Mouse (Mus musculus) liver, embryonic 13.5 days (tissue): ENCODE measurements around the gene Tnfrsf13b. TPM values are rescaled to one million over a fixed set of nuclear protein-coding genes. Genes with fewer than 3 reads are reported as not detected.

ENCODE experiments used
- ATAC-seq: fragments of 200-750 bp; cut with Nextera tagmentation; 2 replicates; pipeline ENCODE4 v1.8.0; 2017; ENCODE audit warnings: low read depth, mild to moderate bottlenecking, moderate number of reproducible peaks, moderate library complexity
- DNase-seq: peaks from one replicate; pipeline ENCODE4 v3.0.0; 2022
- H3K27ac ChIP-seq: fragments of 300-500 bp; sonication (generic); 2 replicates; pipeline ENCODE4 v1.5.1; 2015; ENCODE audit warnings: moderate library complexity, mild to moderate bottlenecking, inconsistent platforms
- H3K27me3 ChIP-seq: fragments of 300-500 bp; sonication (generic); 2 replicates; pipeline ENCODE4 v1.6.1; 2015; ENCODE audit warnings: mild to moderate bottlenecking, inconsistent platforms
- H3K36me3 ChIP-seq: fragments of 300-500 bp; sonication (generic); 2 replicates; pipeline ENCODE4 v1.6.1; 2015; ENCODE audit warnings: mild to moderate bottlenecking, inconsistent platforms
- H3K4me1 ChIP-seq: fragments of 300-500 bp; sonication (generic); replicated peaks from 2 replicates; pipeline ENCODE4 v1.6.1; 2015; ENCODE audit warnings: inconsistent platforms
- H3K4me2 ChIP-seq: fragments of 300-500 bp; sonication (generic); 2 replicates; pipeline ENCODE4 v1.6.1; 2015; ENCODE audit warnings: inconsistent platforms, mild to moderate bottlenecking, moderate library complexity
- H3K4me3 ChIP-seq: fragments of 300-500 bp; sonication (generic); replicated peaks from 2 replicates; pipeline ENCODE4 v1.5.1; 2015; ENCODE audit warnings: mild to moderate bottlenecking, inconsistent platforms
- H3K9ac ChIP-seq: fragments of 300-500 bp; sonication (generic); 2 replicates; pipeline ENCODE4 v1.6.1; 2015; ENCODE audit warnings: mild to moderate bottlenecking, inconsistent platforms
- H3K9me3 ChIP-seq: fragments of 300-500 bp; sonication (generic); replicated peaks from 2 replicates; pipeline ENCODE4 v1.6.1; 2016; ENCODE audit warnings: inconsistent platforms
- WGBS: fragments of 180-500 bp; shearing (Covaris S2); methylation state at CpG from one replicate; pipeline ENCODE4 v1.1.7; 2015; ENCODE audit not compliant: insufficient replicate concordance; 5-methylcytosine and 5-hydroxymethylcytosine counted together
- polyA plus RNA-seq: library from polyadenylated mRNA; unstranded; fragments of >200 nt; fragmentation: Nextera tagmentation; extraction: Ambion mirVana; gene quantifications from 2 replicates; pipeline ENCODE4 v1.2.1, GENCODE M21; 2015

The Tnfrsf13b gene
- 2.9 and 3.3 TPM in 2 replicates for polyA plus RNA-seq

DNA sequence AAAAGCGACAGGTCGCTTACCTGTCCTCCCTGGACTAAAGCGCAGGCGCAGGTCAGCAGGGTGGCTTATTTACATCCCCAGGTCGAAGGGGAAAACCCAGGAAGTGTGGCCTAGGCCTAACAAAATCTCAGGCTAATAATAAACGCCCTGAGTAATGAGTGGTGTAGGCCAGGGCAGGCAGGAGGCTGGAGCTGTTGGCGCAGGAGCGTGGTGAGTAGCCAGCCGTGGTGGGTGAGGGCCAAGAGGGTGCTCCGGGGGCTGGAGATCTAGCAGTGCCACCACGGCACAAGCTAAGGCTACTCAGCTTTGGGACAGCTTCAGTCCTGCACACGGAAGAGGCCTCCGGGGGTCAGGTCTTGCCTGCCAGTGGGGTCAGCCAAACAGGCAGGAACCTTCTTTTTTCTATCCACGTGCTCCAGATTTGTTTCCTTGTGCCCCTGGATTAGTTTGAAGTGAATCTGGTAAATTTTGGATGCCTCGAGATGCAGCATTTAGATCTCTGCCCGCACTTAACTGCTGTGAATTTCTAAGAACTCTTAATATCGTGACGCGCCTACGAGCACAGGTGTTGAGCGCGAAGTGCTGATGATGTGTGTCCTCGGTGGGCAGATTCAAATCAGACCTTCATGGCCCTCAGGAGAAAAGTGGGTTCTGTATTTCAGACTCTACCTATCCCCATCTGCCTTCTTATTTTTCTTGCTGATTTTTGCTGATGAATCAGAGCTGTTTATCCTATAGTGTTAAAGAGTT is at the start of gene Tnfrsf13b:
Gene Tnfrsf13b, plus strand, starts transcription at position 150 of the 750 bp plus-strand sequence.
- no peak for DNase-seq
- Histone ChIP-seq H3K9ac (no peak within 1 kb of the TSS), H3K27me3 (no peaks in the 10 kb centered on the region), H3K4me2 (no peak within 1 kb of the TSS), H3K4me1 (no peaks in the 10 kb centered on the region), H3K9me3 (no peaks in the 10 kb centered on the region), H3K27ac (no peak within 1 kb of the TSS), H3K36me3 (no peaks in the 10 kb centered on the region), H3K4me3 (no peak within 1 kb of the TSS)
- 73% methylated on average over 23 of the region's 23 CpGs for WGBS
- no peak for ATAC-seq

GRCm38 (mm10) chr11:61081624-61082023 is 44.9 kb upstream of the Tnfrsf13b start:
- no peak overlapping the region for H3K9ac ChIP-seq
- H3K9me3 ChIP-seq = no peaks in the 10 kb centered on the region
- peaks cover 13% of the 10 kb centered on the region for H3K4me1 ChIP-seq
- 72% methylated on average over 2 of the region's 2 CpGs for WGBS
- ATAC-seq = no peak
- no peak overlapping the region for H3K4me3 ChIP-seq
- no peak overlapping the region for H3K4me2 ChIP-seq
- DNase-seq = no peak
- peaks cover 37% of the 10 kb centered on the region for H3K27me3 ChIP-seq
- H3K27ac ChIP-seq = no peak overlapping the region
- no peaks in the 10 kb centered on the region for H3K36me3 ChIP-seq

GRCm38 (mm10) chr11:61090195-61090594 is 36.4 kb upstream of the Tnfrsf13b start:
- Histone ChIP-seq H3K4me3 (no peak overlapping the region), H3K27ac (no peak overlapping the region), H3K27me3 (peaks cover 8% of the 10 kb centered on the region; the same call in 1 of the 2 replicates), H3K9ac (no peak overlapping the region), H3K4me1 (no peaks in the 10 kb centered on the region), H3K36me3 (no peaks in the 10 kb centered on the region), H3K9me3 (no peaks in the 10 kb centered on the region), H3K4me2 (no peak overlapping the region)
- no peak for DNase-seq
- no peak for ATAC-seq
- WGBS = 68% methylated on average over 7 of the region's 7 CpGs

GRCm38 (mm10) chr11:61091192-61091591 is 35.4 kb upstream of the Tnfrsf13b start:
- H3K4me1 ChIP-seq = no peaks in the 10 kb centered on the region
- no peak overlapping the region for H3K9ac ChIP-seq
- DNase-seq = no peak
- no peak overlapping the region for H3K4me3 ChIP-seq
- ATAC-seq = no peak
- H3K9me3 ChIP-seq = no peaks in the 10 kb centered on the region
- H3K27ac ChIP-seq = no peak overlapping the region
- no peak overlapping the region for H3K4me2 ChIP-seq
- H3K36me3 ChIP-seq = no peaks in the 10 kb centered on the region
- WGBS = 53% methylated on average over 3 of the region's 3 CpGs
- H3K27me3 ChIP-seq = peaks cover 4% of the 10 kb centered on the region; the same call in 1 of the 2 replicates

DNA sequence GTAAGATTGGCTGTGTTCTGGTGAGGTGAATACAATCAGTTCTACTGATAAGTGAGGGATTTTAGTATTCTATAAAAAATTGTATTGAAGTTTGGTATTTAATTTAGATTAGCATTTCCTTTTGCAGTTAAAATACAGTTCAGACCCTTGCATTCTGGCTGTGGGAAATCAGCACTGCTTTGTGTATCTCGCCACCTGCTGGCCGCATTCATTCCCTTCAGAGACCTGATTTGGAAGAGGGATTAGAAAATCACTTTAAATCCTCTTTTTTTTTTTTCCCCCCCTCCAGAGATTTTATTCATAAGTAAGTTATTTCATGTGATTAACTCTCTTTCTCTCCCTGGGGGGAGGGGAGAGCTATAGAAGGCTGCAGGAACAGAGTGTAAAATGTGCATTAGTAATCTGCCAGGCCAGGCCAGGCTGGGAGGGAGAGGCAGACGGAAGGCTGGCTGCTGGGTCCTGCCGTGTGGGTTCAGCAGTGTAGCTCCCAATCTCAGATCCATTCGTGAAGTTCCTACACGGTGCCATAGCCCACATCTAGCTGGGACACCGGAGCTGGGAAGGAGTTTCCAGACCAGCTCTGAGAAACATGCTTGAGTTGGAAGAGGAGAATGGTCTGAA is 34.8 kb upstream of the Tnfrsf13b start:
- H3K4me2 ChIP-seq = no peak overlapping the region
- no peak overlapping the region for H3K4me3 ChIP-seq
- no peak overlapping the region for H3K27ac ChIP-seq
- no peak overlapping the region for H3K9ac ChIP-seq
- ATAC-seq = no peak
- no peaks in the 10 kb centered on the region for H3K4me1 ChIP-seq
- DNase-seq = no peak
- peaks cover 4% of the 10 kb centered on the region; the same call in 1 of the 2 replicates for H3K27me3 ChIP-seq
- no peaks in the 10 kb centered on the region for H3K9me3 ChIP-seq
- no peaks in the 10 kb centered on the region for H3K36me3 ChIP-seq
- 21% methylated on average over 7 of the region's 7 CpGs for WGBS

GRCm38 (mm10) chr11:61098046-61098445 is 28.5 kb upstream of the Tnfrsf13b start:
- 43% methylated on average over 1 of the region's 1 CpGs for WGBS
- ATAC-seq = no peak

GRCm38 (mm10) chr11:61102397-61103339 is 23.9 kb upstream of the Tnfrsf13b start:
- no peak for DNase-seq
- 59% methylated on average over 13 of the region's 13 CpGs for WGBS

More at GRCm38 (mm10) chr11:61098046-61098445, 28.5 kb upstream of the Tnfrsf13b start:
- Histone ChIP-seq H3K4me2 (no peak overlapping the region), H3K9me3 (no peaks in the 10 kb centered on the region), H3K4me1 (no peaks in the 10 kb centered on the region), H3K4me3 (no peak overlapping the region), H3K36me3 (no peaks in the 10 kb centered on the region), H3K9ac (no peak overlapping the region), H3K27me3 (peaks cover 3% of the 10 kb centered on the region; the same call in 1 of the 2 replicates), H3K27ac (no peak overlapping the region)
- DNase-seq = no peak

GRCm38 (mm10) chr11:61104241-61104901 is 22.2 kb upstream of the Tnfrsf13b start:
- DNase-seq = peak; percentile 69
- peak; percentile 70 for ATAC-seq
- WGBS = 17% methylated on average over 20 of the region's 20 CpGs
- H3K27ac ChIP-seq = no peak overlapping the region
- peak overlapping the region; percentile 29; the same call in 1 of the 2 replicates for H3K4me2 ChIP-seq
- no peak overlapping the region for H3K4me3 ChIP-seq
- no peak overlapping the region for H3K9ac ChIP-seq
- H3K27me3 ChIP-seq = peaks cover 9% of the 10 kb centered on the region; the same call in 1 of the 2 replicates
- H3K9me3 ChIP-seq = no peaks in the 10 kb centered on the region
- H3K4me1 ChIP-seq = peaks cover 5% of the 10 kb centered on the region; the same call in 1 of the 2 replicates
- H3K36me3 ChIP-seq = no peaks in the 10 kb centered on the region

More at GRCm38 (mm10) chr11:61102397-61103339, 23.9 kb upstream of the Tnfrsf13b start:
- H3K27ac ChIP-seq = no peak overlapping the region
- ATAC-seq = no peak
- H3K9me3 ChIP-seq = no peaks in the 10 kb centered on the region
- no peaks in the 10 kb centered on the region for H3K36me3 ChIP-seq
- no peak overlapping the region for H3K9ac ChIP-seq
- no peak overlapping the region for H3K4me2 ChIP-seq
- H3K4me3 ChIP-seq = no peak overlapping the region
- peaks cover 5% of the 10 kb centered on the region; the same call in 1 of the 2 replicates for H3K4me1 ChIP-seq
- peaks cover 9% of the 10 kb centered on the region; the same call in 1 of the 2 replicates for H3K27me3 ChIP-seq

DNA sequence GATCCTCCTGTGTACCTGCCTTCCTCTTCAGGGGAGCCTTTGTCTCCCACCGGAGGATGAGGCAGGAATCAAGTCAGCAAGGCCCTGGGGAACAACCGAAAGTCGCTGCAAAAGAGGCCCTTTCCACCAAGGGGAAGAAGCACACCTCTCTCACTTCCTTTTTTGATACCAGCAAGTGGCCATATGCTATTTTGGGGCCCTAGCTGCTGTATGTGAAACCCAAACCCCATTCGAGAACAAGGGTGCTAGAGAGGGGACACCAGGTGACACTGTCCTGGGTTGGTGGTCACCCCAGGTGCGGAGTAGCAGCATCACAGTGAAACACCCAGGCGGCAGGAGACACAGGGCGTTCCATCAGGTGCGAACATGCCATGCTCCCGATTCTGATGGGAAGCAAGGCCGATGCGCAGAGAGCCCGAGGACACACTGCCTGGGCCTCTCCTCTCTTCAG is 17.6 kb upstream of the Tnfrsf13b start:
- DNase-seq (no peak), ATAC-seq (no peak)
- no peak overlapping the region for H3K4me3 ChIP-seq
- no peak overlapping the region for H3K9ac ChIP-seq
- no peaks in the 10 kb centered on the region for H3K9me3 ChIP-seq
- H3K27me3 ChIP-seq = 0 out of 2 replicates have a peak, but pooled peaks cover 6% of the 10 kb centered on the region
- H3K36me3 ChIP-seq = no peaks in the 10 kb centered on the region
- H3K27ac ChIP-seq = no peak overlapping the region
- H3K4me1 ChIP-seq = peaks cover 2% of the 10 kb centered on the region; the same call in 1 of the 2 replicates
- no peak overlapping the region for H3K4me2 ChIP-seq
- WGBS = 56% methylated on average over 12 of the region's 12 CpGs

- no peak for ATAC-seq
- H3K9me3 ChIP-seq = no peaks in the 10 kb centered on the region
- H3K4me1 ChIP-seq = no peaks in the 10 kb centered on the region
- no peak overlapping the region for H3K9ac ChIP-seq
- H3K4me2 ChIP-seq = no peak overlapping the region
- WGBS = 62% methylated on average over 6 of the region's 6 CpGs
- H3K4me3 ChIP-seq = no peak overlapping the region
- no peak for DNase-seq
- H3K27ac ChIP-seq = no peak overlapping the region
- no peaks in the 10 kb centered on the region for H3K36me3 ChIP-seq
- H3K27me3 ChIP-seq = 0 out of 2 replicates have a peak, but pooled peaks cover 5% of the 10 kb centered on the region
These were observed 16.8 kb upstream of the Tnfrsf13b start for GRCm38 (mm10) chr11:61109707-61110106.
